Mouse (Mus musculus) right cerebral cortex, adult 2 months (tissue): ENCODE data around the gene Il34.

ENCODE experiments used
- DNase-seq, 2 experiments: peaks; one replicate each; pipeline ENCODE4 v3.0.0; 2021 to 2022; ENCODE audit warnings: low spot score in 2 of 2

Gene Il34

GRCm38 (mm10) chr8:110740629-110741175 is 65.0 kb downstream of the Il34 start:
- no peak for DNase-seq

GRCm38 (mm10) chr8:110738591-110739195 is 67.0 kb downstream of the Il34 start:
- no peak for DNase-seq

- no peak for DNase-seq
Measured at GRCm38 (mm10) chr8:110733036-110733435, 72.7 kb downstream of the Il34 start.

- DNase-seq = peak in 1 of 2 experiments; percentile 58
Measured at GRCm38 (mm10) chr8:110731346-110731859, 74.3 kb downstream of the Il34 start.

- DNase-seq = peak in 1 of 2 experiments; percentile 63
Measured at GRCm38 (mm10) chr8:110726893-110727292, 78.8 kb downstream of the Il34 start.

- DNase-seq = no peak
Measured at GRCm38 (mm10) chr8:110725084-110725838, 80.5 kb downstream of the Il34 start.

GRCm38 (mm10) chr8:110724493-110724892 is 81.2 kb downstream of the Il34 start:
- DNase-seq = no peak

GRCm38 (mm10) chr8:110722414-110723011 is 83.2 kb downstream of the Il34 start:
- DNase-seq = no peak

GRCm38 (mm10) chr8:110721606-110722413 is 83.9 kb downstream of the Il34 start:
- no peak for DNase-seq

GRCm38 (mm10) chr8:110720685-110721598 is 84.8 kb downstream of the Il34 start, which contains the start of gene Mtss1l:
Mtss1l (plus strand) TSS chr8:110721476.
- DNase-seq = peak; percentile 65 to 70

GRCm38 (mm10) chr8:110719898-110720653 is 85.6 kb downstream of the Il34 start:
- DNase-seq = no peak

GRCm38 (mm10) chr8:110718969-110719670 is 86.6 kb downstream of the Il34 start:
- no peak for DNase-seq

- no peak for DNase-seq
Measured at GRCm38 (mm10) chr8:110718209-110718968, 87.3 kb downstream of the Il34 start.

GRCm38 (mm10) chr8:110717131-110717530 is 88.6 kb downstream of the Il34 start:
- DNase-seq = no peak

GRCm38 (mm10) chr8:110716075-110716474 is 89.6 kb downstream of the Il34 start:
- DNase-seq = peak; percentile 77 to 81

GRCm38 (mm10) chr8:110714827-110715519 is 90.8 kb downstream of the Il34 start:
- DNase-seq = no peak

- DNase-seq = no peak
Measured at GRCm38 (mm10) chr8:110713073-110713472, 92.7 kb downstream of the Il34 start.
